Mouse (Mus musculus) urinary bladder, postnatal 4 days (tissue): ENCODE data around the gene Etv6.

Experiments
- DNase-seq, 2 experiments: peaks; one replicate each; pipeline ENCODE4 v3.0.0; 2021 to 2022; ENCODE audit warnings: low spot score in 2 of 2

Etv6 gene

DNA sequence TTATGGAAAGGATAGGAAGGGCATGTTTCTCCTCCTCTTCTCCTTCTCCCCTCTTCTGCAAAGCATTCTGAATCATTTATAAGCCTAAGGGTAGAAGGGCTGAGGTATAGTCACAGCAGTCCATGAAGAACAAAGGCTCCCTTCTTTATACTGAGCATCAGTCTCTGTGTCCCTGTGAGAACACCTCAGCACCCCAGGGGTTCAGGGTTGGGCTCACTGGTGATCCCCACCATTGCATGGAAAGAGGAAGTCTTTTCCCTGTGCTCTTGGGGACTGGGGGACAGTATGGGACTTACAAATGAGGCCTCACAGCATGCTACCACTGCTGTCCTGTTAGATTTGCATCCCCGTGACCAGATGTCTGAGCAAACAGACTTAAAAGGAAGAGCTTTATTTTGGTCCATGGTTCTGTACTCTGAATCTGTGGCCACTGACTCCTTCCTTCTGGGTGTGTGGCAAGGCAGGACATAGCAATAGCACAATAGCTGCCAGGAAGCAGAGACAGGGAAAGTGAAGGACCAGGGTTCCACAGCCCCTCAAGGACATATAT lies 106.2 kb downstream of the Etv6 start:
- no peak for DNase-seq

DNA sequence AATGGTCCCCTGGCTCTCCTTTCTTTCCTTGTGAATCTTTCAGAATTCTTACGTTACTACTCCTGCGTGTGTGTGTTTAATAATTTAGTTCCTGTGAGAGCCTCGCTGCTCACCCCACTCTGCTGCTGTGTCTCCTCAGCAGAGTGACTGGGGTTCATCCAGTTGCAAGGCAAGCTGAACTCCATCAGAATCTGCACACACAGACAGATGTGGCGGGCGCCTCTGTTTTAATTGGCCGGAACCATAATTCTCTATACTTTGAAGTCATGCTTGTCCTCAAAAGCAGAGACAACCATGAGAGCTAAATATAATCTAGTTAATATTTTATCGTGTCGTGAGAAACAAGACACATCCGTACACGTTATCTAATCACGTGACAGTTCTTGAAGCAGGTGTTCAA lies 107.2 kb downstream of the Etv6 start:
- no peak for DNase-seq

DNA sequence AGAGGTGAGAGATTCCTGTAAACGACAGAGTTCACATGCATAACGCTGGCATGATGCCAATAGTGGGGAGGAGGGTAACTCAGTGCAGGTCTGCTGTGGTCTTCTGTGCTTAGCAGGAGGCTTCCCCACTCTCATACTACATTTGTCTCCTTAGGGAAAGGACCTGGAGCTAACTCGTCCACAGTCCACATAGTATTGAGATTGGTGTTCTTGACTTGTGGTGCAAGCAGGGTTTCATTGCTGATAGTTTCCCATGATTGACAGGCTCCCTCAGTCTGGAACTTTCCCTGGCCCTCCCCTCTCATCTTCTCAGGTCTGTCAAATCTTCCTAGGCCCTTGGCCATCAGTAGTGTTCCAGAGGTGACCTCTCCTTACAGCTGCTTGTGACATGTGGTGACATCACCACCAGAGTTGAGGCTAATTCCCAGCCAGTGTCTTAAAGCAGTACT lies 108.2 kb downstream of the Etv6 start:
- no peak for DNase-seq

DNA sequence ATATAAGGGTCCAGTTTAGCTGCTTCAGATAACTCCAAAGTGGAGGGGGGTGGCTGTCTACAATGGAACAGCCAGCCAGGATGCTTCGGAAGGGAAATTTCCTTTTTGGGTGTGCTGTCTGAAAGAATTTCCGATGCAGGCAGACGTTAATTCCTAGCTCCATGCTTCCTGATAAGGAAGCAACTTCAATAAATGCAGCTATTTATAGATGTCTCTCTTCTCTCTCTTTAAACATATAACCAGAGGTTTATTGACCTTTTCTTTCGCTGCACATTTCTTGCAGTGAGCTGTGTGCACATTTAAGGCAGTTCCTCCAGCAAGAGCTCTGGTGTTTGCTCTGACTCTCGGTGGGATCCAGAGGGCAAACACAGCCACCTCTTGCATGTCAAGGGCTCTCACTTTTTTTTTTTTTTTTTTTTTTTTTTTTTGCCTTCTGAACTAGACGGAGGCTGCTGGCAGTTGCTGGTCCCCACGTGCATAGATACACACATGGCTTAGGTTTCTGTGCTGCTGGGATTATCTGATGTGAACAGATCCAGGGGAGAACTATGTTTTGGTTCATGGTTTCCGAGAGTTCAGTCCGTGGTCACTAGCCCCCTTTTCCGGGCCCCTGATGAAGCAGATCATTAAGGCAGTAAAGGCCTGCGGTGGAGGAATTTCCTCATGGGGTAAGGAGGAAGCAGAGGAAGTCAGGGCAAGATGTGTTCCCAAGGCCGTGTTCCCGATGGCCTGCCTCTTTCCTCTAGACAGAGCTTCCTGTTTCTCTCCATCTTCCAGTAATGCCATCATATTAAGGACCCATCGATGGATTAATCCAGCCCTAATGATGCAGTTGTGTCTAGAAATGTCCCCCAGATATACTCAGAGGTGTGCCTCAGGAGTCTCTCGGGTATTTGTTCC lies 109.0 kb downstream of the Etv6 start:
- DNase-seq = no peak

DNA sequence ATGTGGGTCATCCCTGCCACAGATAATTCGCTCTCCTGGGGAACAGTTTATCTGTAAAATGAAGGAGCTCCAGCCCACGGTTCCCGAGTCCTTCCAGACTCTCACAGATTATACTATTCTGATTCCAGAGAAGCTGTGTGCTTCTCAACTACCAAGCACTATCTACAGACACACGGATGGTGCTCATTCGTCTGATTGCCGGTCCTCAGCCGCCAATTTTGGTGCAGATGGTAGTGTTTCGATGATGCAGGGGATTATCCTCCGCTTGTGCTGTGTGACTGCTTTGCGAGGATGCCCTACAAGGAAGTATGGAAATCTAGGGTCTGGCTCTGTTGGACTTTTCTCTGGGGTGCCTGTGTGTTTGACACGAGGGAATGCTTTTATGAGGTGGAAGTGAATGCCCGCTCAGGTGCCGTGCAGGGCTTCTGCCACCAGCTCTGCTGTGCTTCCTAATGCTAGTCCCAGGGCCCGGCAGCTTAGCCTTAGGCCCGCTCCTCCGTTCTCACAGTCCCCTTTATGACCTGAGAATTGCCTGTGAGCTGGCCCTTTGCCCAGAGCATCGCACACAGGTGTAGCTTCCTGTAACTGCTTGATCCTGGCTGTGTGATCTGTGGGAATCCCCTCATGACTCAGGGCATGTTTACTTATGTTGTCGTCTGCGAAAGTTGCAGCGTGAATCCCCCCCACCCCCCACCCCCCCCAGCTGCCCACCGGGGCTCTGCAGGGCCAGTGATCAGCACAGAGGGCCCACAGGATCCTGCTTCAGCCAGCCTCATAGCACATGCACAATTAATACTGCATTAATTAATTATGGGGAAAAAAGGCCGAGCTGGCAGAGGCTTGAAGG lies 112.3 kb downstream of the Etv6 start:
- no peak for DNase-seq

DNA sequence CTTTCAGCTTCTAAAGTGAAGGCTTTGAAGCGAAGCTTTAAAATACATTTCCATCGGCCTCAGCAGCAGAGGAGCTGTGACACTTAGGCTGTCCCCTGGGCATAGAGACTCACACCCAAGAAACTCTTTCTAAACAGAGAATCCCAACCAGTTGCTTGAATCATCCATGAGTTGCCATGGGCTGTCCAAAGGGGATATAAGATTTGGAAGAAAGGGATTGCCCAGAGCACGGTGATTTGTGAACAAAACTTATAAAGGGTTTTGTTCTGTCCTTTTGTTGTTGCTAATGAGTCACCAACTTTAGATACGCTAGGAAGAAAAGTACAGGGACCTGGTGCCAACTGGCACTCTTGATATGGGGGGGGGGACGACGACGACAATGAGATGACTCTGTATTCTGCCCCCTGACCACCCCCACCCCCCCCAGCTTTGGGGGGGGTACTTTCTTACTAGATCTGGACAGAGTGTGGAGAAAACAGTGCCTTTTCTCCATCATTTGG lies 113.0 kb downstream of the Etv6 start:
- no peak for DNase-seq

DNA sequence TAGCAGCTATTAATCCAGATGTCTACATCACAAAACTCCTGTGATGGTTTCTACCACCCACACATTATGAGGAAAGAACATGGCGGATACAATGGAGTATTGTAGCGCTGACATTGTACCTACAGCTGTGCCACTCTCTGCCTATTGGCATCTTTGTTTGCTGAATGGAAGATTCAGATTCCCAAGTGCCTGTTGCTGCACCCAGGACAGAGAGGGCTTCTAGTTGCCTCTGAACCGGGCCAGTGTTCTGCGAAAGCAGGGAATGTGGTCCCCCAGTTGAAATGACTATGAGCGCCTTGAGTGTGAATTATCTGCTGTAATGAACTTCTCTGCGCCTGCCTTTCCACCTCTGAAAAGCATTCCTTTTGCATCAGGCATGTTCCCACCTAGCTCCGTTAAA lies 114.1 kb downstream of the Etv6 start:
- DNase-seq = no peak

DNA sequence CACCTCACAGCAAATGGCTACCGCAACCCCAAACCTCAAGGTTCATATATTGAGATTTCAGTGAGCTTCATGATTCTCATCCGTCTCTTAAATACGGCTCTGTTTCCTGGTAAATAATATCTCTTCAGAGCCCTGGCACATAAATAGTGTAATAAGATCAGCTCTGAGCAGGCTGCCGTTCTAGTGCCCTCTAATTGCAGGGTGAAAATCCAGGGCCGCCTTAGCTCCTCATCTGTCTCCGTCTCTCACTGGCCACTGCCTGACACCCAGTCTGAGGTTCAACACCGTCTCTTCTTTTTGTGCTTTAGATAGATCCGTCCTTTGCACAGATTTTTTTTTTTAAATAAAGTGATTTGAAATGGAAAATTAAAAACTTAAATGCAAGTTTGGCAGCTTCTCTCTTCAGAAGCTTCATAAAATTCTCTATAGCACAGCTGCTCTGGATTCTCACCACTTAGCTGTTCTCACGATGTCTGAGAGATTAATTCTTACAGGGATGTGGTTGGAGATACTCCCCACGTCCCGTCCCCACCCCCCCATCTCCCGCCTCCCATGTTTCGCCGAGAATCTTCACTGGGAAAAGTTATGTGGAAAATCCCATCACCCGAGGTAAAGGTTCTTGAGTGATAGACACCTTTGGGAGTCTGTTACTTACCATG lies 115.7 kb downstream of the Etv6 start:
- DNase-seq = no peak

DNA sequence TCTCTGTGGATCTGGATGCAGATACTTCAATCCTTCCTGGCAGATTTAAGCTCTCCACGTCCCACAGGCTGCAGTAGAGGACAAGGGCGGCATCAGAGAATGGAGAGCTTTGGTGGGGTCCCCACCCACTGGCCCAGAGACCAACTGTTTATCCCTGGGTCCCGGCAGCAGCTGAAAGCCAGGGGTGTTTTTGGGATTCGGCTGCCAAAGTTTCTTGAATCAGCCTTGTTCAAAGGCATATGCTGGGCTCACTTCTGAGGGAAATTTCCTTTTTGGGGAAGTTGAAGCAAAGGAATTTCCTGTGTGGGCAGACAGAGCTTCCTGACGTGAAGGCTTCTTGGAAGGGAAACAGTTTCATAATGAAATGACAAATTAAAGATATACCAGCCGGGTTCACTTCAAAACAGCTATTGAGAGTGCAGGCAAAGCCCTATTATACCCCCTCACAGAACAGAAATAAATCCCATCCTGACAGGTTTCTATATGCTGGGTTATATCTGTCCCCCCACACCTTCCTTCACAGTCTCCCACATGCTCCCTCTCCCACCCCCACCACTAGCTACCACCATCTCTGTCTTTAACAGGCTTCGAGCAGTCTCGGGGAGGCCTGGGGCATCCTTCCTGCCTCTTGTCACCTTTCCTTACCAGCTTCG lies 116.5 kb downstream of the Etv6 start:
- peak in 1 of 2 experiments; percentile 39 for DNase-seq

DNA sequence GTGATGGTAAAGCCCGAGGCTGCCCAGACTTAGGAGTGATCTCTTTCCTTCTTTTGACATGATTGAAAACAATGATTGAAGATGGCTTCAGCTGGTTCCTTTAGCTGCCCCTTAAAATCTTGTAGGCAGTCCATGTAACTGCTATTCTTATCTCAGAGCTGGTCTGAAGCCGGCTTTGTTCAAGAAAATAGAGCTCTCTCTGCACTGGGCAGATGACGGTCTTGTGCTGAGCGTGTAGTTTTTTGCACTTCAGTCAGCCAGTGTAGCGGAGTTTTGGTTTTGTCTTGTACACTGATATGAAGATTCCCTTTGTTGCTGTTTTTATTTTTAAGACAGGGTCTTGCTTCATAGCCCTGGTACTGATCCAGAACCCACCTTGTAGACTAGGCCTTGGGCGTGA lies 117.0 kb downstream of the Etv6 start:
- DNase-seq = no peak

DNA sequence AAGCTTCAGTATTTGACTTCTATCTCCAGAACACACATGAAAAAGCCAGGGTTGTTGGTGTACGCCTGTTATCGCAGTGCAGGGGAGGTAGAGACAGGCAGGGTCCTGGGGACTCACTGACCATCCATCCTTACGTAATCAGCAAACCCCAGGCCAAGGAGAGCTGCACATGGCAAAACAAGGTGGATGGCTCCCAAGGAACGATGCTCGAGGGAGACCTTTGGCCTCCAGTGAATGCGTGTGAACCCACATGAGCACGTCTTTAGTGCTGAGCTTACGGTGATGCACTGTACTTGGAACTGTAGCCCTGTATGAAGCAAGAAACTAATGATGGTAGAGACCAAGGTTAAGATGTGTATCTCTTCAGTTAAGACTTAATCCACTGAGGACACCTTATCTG lies 119.2 kb downstream of the Etv6 start:
- no peak for DNase-seq

DNA sequence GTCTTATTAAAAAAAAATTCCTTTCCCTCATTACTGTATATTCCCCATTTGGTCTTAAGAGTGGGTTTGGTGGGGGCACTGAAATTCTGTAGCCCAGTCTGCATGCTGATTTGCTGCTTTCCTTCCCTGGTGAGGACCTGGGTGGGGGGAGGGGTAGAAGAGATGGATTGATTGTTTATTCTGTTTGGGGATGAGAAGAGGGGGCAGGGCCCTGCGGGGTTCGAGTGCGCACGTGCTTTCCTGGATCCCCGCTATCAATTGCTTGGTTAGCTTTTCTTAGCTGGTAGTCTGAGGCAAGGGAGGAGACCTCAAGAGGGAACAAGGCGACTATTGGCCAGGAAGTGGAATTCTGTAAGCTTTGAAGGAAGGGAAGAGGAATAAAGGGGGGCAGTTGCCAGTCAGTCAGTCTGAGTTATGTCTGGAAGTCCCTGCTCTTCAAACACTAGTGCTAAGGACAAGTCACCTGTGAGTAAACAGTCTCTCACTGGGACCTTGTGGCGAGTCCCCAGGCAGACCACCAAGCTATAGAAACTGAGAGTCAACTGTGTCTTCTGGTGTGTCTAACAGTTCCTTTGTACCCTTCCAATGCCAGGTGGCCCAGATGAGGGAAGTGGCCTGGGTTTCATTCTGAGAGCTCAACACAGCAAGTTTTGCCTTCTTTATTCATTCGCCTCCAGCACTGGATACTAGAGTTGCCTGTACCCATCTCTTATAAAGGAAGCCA lies 120.6 kb downstream of the Etv6 start:
- DNase-seq = no peak

DNA sequence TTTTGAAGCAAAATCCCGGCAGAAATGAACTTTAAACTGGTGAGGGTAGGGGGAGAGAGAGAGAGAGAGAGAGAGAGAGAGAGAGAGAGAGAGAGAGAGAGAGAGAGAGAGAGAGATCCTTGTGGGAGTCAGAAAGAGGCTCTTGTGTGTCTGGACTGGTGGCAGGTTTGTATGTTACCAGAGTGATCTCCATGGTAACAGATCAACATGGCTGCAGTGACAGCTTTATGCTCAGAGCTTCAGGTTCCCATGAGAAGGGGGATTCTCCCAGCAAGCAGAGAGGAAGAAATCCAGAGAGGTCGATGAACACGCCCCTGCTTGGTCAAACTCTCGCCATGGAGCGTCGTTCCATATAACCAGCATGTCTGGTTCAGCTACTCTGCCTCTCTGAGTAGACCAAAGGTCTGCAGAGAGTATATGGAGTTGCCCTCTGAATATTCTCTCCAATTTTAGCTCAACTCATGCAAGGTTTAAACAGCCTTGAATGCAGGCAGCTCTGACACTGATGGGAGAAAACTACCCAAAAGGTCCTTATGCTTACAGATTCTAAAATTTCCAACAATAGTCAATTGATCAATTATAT lies 122.1 kb downstream of the Etv6 start:
- DNase-seq = no peak

DNA sequence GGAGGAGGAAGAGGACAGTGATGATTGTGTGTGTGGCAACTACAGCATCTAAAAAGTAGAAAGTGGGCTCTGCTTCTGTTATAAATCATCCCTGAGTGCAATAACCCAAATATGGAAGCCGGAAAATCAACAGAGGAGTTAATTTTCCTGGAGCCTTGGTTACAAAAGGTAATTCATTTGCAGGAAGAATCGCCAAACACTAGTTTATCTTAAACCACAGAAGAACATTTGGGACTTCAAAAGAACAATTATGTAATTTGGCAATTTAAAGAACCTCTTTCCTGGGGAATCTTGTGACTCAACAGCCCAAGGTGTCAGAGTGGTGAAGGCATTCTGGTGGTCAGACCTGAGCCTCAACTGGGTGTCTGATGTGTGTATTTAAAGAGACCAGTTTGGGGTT lies 122.7 kb downstream of the Etv6 start:
- no peak for DNase-seq

DNA sequence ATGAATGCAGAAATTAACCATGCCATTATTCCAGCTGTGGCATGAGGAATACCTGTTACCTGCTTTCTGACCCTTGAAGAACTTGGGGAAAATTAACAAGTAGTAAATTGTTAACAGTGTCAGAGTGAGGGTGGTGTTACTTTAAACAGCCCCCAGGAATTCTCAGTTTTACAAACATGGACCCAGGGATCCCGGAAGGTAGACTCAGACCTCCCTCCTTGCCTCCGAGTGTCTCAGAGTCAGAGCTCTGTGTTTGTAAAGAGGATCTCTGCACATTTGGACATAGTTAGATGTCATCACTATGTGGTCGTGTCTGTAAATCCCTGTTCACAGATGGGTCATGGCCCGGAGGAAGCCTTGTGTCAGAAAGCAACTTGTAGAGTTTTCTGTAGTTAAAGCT lies 124.2 kb downstream of the Etv6 start:
- no peak for DNase-seq

DNA sequence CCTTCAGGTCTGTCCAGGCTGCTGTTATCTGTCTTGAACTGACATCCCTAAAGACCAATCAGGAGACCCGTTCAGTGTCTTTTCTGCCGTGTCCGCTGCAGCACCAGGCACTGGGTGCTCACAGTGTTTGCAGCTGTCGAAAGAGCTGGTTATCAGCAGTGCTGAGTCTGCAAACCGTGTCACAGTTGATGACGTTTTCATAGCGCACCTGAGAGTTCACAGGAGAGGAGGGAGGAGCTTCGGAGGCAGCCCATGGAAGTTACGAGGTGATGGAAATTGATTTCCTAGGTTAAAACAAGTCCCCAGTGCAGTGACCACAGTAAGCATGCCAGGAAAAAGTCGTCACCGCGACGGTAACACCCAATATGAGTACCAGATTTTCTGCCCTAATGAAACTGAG lies 125.5 kb downstream of the Etv6 start:
- DNase-seq = no peak

DNA sequence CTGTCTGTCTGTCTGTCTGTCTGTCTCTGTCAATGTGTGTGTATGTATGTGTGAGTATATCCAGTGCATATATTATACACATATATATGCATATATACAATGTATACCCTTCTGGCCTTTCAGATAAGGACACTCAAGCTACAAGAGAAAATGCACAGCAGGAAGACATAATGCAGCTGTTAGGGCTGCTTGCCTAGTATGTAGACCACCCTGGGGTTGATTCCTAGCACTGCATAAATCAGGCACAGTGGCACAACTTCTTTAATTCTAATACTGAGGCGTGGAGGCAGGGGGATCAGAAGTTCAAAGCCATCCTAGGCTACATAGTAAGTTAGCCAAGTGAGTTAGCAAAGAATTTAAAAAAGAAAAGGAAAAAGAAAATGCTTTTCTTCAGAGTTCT lies 127.8 kb downstream of the Etv6 start:
- no peak for DNase-seq

DNA sequence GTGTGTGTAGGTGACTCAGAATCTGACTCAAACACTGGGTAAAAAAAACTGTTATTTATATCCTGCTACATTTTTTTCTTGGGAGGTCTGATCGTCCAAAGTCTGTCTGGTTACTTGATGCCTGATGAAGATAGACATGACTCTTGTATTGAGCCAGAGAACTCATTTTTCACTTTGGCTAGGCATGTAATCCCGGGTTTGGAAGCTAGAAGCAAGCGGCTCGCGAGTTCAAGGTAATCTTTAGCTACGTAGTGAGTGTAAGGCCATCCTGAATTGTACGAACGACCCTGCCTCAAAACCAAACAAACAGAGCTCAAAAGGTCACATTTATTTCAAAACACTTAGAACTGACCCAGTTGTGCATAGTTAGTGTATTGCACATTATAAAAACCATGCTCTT lies 128.9 kb downstream of the Etv6 start:
- DNase-seq = no peak

DNA sequence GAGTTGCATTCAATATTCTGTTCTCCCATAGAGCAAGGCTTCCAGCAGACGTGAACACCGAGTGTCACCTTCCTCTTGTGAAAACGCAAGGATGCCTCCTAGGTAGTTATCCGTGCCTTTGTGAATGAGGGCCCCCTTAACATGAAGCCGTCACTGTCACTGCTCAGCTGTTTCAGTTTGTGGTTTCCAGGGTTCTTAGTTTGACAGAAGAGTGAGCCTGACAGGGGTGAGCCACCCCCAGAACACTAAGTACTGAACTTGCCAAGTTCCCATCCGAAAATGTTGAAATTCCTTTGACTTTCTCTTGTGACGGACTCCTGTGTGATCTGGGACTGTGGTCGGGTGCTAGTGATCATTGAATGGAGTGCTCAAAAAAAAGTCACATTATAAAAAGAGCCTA lies 129.5 kb downstream of the Etv6 start:
- DNase-seq = no peak

DNA sequence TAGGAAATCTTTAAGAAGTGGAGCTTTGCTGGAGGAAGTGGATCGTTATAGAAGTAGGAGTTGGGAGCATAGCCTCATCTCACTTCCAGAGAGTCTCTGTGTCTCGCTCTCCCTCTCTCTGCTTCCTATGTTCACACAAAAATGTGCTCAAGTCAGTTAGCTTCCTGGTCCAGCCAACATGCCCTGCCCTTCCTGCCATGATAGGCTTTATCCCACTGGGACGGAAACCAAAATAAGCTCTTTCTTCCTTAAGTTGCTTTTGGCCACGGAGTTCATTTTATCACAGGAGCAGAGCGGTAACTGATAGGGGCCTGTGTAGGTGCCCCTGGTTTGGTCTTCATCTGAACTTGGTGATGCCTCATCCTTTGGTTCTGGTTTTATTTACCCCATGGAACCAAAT lies 132.5 kb downstream of the Etv6 start:
- no peak for DNase-seq
